Mouse (Mus musculus) intestine, embryonic 14.5 days (tissue): ENCODE results near the gene Ugcg. TPM values are rescaled to one million over a fixed set of nuclear protein-coding genes. Genes with fewer than 3 reads are reported as not detected.

Experiments used
- ATAC-seq: fragments of 200-750 bp; cut with Nextera tagmentation; replicated peaks from 2 replicates; pipeline ENCODE4 v1.8.0; 2017; ENCODE audit warnings: low read depth, moderate number of reproducible peaks, moderate TSS enrichment, moderate library complexity; ENCODE audit not compliant: low FRiP score, low TSS enrichment
- DNase-seq: peaks from one replicate; pipeline ENCODE4 v3.0.0-alpha.2; 2018; ENCODE audit warnings: low spot score
- H3K27ac ChIP-seq: fragments of 300-500 bp; sonication (generic); 2 replicates; pipeline ENCODE4 v1.5.1; 2014; ENCODE audit warnings: low read depth, mild to moderate bottlenecking, control low read depth
- H3K27me3 ChIP-seq: fragments of 300-500 bp; sonication (generic); replicated peaks from 2 replicates; pipeline ENCODE4 v1.6.1; 2014; ENCODE audit warnings: low read length, control low read depth; ENCODE audit not compliant: control insufficient read depth, insufficient read depth
- H3K36me3 ChIP-seq: fragments of 300-500 bp; sonication (generic); 2 replicates; pipeline ENCODE4 v1.6.1; 2014; ENCODE audit warnings: low read length, control low read depth; ENCODE audit not compliant: control insufficient read depth, insufficient read depth
- H3K4me1 ChIP-seq: fragments of 300-500 bp; sonication (generic); replicated peaks from 2 replicates; pipeline ENCODE4 v1.6.1; 2014; ENCODE audit warnings: low read length, control low read depth, mixed read lengths; ENCODE audit not compliant: control insufficient read depth, insufficient read depth
- H3K4me2 ChIP-seq: fragments of 300-500 bp; sonication (generic); 2 replicates; pipeline ENCODE4 v1.6.1; 2014; ENCODE audit warnings: low read length
- H3K4me3 ChIP-seq: fragments of 300-500 bp; sonication (generic); 2 replicates; pipeline ENCODE4 v1.5.1; 2014; ENCODE audit warnings: low read depth, low read length, control low read depth, mixed read lengths
- H3K9ac ChIP-seq: fragments of 300-500 bp; sonication (generic); 2 replicates; pipeline ENCODE4 v1.6.1; 2014; ENCODE audit warnings: mild to moderate bottlenecking, low read length
- H3K9me3 ChIP-seq: fragments of 300-500 bp; sonication (generic); 2 replicates; pipeline ENCODE4 v1.6.1; 2016; ENCODE audit warnings: low read length, control low read depth; ENCODE audit not compliant: control insufficient read depth
- WGBS: fragments of 180-500 bp; shearing (Covaris S2); extraction: QIAGEN DNeasy Blood & Tissue Kit; methylation state at CpG from one replicate; pipeline ENCODE4 v1.1.7; 2014; 5-methylcytosine and 5-hydroxymethylcytosine counted together
- polyA plus RNA-seq: library from polyadenylated mRNA; unstranded; fragments of >200 nt; fragmentation: Nextera tagmentation; extraction: Ambion mirVana; gene quantifications from 2 replicates; pipeline ENCODE4 v1.2.1, GENCODE M21; 2014

Gene Ugcg
- polyA plus RNA-seq, 1 experiment from 2014 or later, result 14.1 TPM

DNA sequence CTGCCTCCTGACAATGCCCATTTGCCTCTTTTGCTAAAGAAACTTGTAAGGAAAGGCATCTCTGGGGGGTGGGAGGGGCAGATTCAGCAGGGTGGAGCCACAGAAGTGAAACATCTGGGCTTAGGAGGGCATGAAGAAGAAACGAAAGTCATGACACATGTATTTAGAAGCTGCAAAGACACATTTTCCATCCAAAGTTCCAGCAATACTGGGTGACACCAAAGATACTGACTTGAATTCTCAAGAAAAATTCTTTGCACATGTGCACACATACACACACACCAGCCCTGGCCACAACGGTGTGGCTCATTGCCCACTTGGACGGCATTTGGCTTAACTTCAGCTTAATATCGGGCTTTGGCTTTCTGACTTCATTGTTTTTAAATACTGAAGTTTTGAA lies 35.8 kb downstream of the Ugcg start:
- 88% methylated on average over 4 of the region's 4 CpGs for WGBS

DNA sequence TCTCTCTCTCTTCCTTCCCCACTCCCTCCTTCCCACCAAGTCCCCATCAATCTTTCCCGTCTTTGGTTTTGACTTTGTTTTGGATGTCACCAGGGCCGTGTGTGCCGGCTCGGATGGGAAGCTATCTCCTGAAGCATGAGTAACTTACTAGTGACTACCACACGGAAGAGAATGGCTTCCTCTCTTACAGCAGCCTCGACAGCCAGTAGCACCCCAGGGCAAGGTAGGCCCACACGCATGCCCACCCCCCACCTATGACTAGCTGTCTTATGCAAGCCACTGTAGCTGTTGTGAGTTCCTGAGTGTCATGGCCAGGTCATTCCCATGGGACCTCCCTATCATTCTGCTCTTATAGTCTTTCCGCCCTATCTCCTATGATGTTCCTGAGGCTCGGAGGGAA lies 38.0 kb downstream of the Ugcg start:
- WGBS, result 87% methylated on average over 9 of the region's 9 CpGs
- no peak overlapping the region for H3K27ac ChIP-seq
- ATAC-seq, result no peak
- no peak overlapping the region for H3K4me2 ChIP-seq
- H3K4me3 ChIP-seq, result no peak overlapping the region
- no peaks in the 10 kb centered on the region for H3K27me3 ChIP-seq
- no peak overlapping the region for H3K9ac ChIP-seq
- H3K36me3 ChIP-seq, result peaks cover 17% of the 10 kb centered on the region
- no peaks in the 10 kb centered on the region for H3K4me1 ChIP-seq
- DNase-seq, result no peak
- no peaks in the 10 kb centered on the region for H3K9me3 ChIP-seq

More for the DNA sequence above, 35.8 kb downstream of the Ugcg start:
- H3K9ac ChIP-seq, result no peak overlapping the region
- DNase-seq (no peak), ATAC-seq (no peak)
- no peaks in the 10 kb centered on the region for H3K4me1 ChIP-seq
- no peaks in the 10 kb centered on the region for H3K9me3 ChIP-seq
- H3K4me2 ChIP-seq, result no peak overlapping the region
- H3K36me3 ChIP-seq, result peaks cover 30% of the 10 kb centered on the region
- no peaks in the 10 kb centered on the region for H3K27me3 ChIP-seq
- no peak overlapping the region for H3K4me3 ChIP-seq
- H3K27ac ChIP-seq, result no peak overlapping the region

- Histone ChIP-seq H3K27ac (no peak overlapping the region), H3K4me2 (no peak overlapping the region), H3K36me3 (0 out of 2 replicates have a peak, but pooled peaks cover 5% of the 10 kb centered on the region), H3K4me1 (no peaks in the 10 kb centered on the region), H3K27me3 (no peaks in the 10 kb centered on the region), H3K9ac (no peak overlapping the region), H3K4me3 (no peak overlapping the region), H3K9me3 (no peaks in the 10 kb centered on the region)
- ATAC-seq (no peak), DNase-seq (no peak)
These were observed 39.9 kb downstream of the Ugcg start for GRCm38 (mm10) chr4:59228951-59229350.

- H3K4me3 ChIP-seq, result no peak overlapping the region
- DNase-seq (no peak), ATAC-seq (no peak)
- H3K27ac ChIP-seq, result no peak overlapping the region
- no peaks in the 10 kb centered on the region for H3K36me3 ChIP-seq
- H3K9ac ChIP-seq, result no peak overlapping the region
- WGBS, result 79% methylated on average over 6 of the region's 6 CpGs
- no peaks in the 10 kb centered on the region for H3K9me3 ChIP-seq
- H3K4me1 ChIP-seq, result no peaks in the 10 kb centered on the region
- no peak overlapping the region for H3K4me2 ChIP-seq
- H3K27me3 ChIP-seq, result no peaks in the 10 kb centered on the region
These were observed 42.4 kb downstream of the Ugcg start for GRCm38 (mm10) chr4:59231266-59232055.

GRCm38 (mm10) chr4:59234014-59234413 lies 45.0 kb downstream of the Ugcg start:
- Histone ChIP-seq H3K9ac (no peak overlapping the region), H3K27ac (no peak overlapping the region), H3K4me3 (no peak overlapping the region), H3K27me3 (no peaks in the 10 kb centered on the region), H3K4me2 (no peak overlapping the region), H3K36me3 (no peaks in the 10 kb centered on the region), H3K9me3 (no peaks in the 10 kb centered on the region), H3K4me1 (no peaks in the 10 kb centered on the region)
- DNase-seq (no peak), ATAC-seq (no peak)
- 92% methylated on average over 7 of the region's 10 CpGs for WGBS

DNA sequence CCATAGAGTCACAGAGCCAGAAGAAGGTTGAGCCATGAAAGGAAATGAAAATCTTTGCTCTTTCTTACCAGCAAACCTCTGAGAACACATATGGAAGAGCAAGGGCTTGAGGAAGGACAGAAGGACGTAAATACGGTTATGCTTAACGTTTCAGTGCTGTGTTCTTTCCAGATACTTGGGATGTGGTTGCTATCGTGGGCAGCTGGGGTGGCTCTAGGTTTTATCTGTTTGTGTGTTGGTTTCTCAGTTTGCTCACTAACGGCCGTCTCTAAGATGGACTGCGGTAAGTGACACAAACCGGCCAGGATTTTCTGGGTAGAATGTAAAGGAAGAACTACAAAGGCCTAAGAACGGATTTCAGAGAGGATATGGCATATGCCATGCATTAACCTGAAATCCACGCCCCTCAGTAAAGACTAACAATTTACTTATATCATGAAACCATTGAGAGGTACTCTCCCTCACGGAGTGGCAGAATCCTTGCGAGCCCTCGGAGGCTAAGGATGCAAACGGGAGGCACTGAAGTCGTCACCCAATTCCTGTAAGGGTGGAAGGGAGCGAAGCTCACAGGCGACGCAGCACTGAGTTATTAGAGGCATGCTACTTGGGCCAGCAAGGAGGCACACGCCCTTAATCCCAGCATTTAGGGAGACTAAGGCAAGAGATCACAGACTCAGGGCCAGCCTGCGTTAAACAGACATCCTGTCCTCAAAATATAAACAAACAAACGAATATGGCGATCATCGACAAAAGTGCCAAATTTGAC lies 45.6 kb downstream of the Ugcg start:
- DNase-seq, result no peak

DNA sequence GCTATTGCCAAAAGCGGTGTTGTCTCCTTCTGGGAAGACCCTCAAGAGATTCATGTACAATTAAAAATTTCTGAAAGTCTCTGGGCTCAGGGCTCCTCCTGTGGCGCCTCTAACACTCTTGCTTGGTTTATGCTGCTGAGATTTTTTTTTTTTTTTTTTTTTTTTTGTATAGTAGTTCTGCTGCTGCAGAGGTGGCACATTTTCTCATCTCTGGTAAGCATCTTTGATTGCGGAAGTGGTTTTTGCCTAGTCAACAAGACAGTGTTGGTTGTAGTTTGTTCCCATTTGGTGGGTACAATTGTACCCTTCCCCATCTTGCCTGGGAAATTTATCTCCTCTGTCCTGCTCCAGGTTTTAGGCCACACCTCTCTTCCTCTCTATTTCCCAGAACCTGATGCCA lies 47.3 kb downstream of the Ugcg start:
- no peak for ATAC-seq

More for the DNA sequence above, 45.6 kb downstream of the Ugcg start:
- no peak for ATAC-seq
- Histone ChIP-seq H3K4me3 (no peak overlapping the region), H3K9ac (no peak overlapping the region), H3K4me2 (no peak overlapping the region), H3K9me3 (no peaks in the 10 kb centered on the region), H3K27ac (no peak overlapping the region), H3K4me1 (no peaks in the 10 kb centered on the region), H3K36me3 (no peaks in the 10 kb centered on the region), H3K27me3 (no peaks in the 10 kb centered on the region)
- 87% methylated on average over 23 of the region's 23 CpGs for WGBS

DNA sequence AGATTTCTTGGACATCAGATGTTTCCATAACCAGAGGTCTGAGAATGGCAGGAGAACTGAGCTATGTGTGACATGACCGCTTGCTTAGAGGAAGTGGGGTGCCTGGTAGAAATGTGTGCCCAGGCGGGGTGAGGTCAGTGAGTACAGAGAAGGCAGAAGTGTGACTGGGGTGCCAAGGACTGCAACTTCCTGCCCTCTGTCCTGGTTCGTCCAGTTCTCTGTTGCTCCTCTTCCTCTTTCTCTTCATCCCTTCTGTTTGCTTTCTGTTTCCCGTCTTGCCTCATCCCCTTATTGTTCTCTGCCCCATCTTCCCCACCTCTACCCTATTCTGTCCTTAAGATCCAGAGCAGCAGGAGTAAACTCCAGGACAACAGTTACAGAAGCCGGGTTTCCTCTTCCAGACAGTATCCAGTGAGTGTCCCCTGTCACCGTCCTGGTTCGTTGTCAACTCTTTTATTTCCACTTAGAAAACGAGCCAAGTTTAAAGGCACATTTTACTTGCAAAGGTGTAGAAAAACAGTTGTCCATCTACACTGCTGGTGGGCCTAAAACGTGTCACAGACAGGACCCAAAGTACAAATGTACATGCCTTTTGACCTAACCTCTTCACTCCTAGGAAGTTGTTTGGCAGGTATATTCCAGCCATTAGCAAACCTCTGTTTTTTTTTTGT lies 49.7 kb downstream of the Ugcg start:
- 72% methylated on average over 9 of the region's 9 CpGs for WGBS
- no peak overlapping the region for H3K9ac ChIP-seq
- no peaks in the 10 kb centered on the region for H3K27me3 ChIP-seq
- no peak overlapping the region for H3K27ac ChIP-seq
- H3K4me3 ChIP-seq, result no peak overlapping the region
- ATAC-seq (no peak), DNase-seq (no peak)
- no peak overlapping the region for H3K4me2 ChIP-seq
- no peaks in the 10 kb centered on the region for H3K9me3 ChIP-seq
- H3K4me1 ChIP-seq, result no peaks in the 10 kb centered on the region
- no peaks in the 10 kb centered on the region for H3K36me3 ChIP-seq

More for the DNA sequence above, 47.3 kb downstream of the Ugcg start:
- Histone ChIP-seq H3K9me3 (no peaks in the 10 kb centered on the region), H3K4me1 (no peaks in the 10 kb centered on the region), H3K4me2 (no peak overlapping the region), H3K27ac (no peak overlapping the region), H3K27me3 (no peaks in the 10 kb centered on the region), H3K9ac (no peak overlapping the region), H3K4me3 (no peak overlapping the region), H3K36me3 (no peaks in the 10 kb centered on the region)
- 97% methylated on average over 3 of the region's 3 CpGs for WGBS
- DNase-seq, result no peak
